Mouse (Mus musculus): Measurements from ENCODE around the gene Vmn1r124.
"Not testable (repeated sequence)": the region's sequence is repeated elsewhere in the genome, so short reads cannot be mapped to it uniquely, and the experiment has no call there.

Vmn1r124 gene

DNA sequence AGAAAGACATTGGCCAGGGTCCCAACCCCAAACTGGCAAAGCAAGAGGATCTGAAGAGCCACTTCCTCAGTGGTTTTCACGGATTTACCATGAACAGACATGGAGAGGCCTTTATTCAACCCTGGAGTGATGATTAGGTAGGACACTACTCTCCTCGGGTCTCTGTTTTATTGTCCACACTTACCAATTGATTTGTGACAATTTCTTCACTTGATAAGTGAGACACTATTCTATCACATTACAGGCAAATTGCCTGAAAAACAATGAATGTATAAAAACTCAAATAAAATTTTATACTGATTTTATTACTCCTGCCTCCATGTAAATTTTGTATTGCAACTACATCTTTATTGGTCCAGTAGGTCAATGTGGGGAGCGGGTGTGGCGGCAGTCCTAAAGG, at the start of gene Vmn1r124:
TSS of gene Vmn1r124 (minus strand) at position 101 of the 400 bp plus-strand sequence.
- not testable (repeated sequence) for DNase-seq (ENCODE audit: low read depth, low spot score)

DNA sequence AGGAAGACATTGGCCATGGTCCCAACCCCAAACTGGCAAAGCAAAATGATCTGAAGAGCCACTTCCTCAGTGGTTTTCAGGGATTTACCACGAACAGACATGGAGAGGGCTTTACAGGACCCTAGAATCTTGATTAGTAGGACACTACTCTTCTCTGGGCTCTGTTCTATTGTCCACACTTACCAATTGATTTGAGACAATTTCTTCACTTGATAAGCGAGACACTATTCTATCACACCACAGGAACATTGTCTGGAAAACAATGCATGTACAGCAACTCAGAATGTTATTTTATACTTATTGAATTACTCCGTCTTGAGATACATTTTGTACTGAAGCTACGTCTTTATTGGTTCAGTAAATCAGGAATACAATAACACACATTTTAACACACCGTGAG, 41.0 kb upstream of the Vmn1r124 start, which contains the start of gene Vmn1r126:
TSS of gene Vmn1r126 (minus strand) at position 101 of the 400 bp plus-strand sequence.
- DNase-seq (ENCODE audit: low read depth, low spot score) = not testable (repeated sequence)

DNA sequence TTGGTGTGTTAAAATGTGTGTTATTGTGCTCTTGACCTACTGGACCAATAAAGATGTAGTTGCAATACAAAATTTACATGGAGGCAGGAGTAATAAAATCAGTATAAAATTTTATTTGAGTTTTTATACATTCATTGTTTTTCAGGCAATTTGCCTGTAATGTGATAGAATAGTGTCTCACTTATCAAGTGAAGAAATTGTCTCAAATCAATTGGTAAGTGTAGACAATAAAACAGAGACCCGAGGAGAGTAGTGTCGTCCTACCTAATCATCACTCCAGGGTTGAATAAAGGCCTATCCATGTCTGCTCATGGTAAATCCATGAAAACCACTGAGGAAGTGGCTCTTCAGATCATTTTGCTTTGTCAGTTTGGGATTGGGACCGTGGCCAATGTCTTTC, 11.5 kb upstream of the Vmn1r124 start, which contains the start of gene Vmn1r125:
TSS of gene Vmn1r125 (plus strand) at position 301 of the 400 bp plus-strand sequence.
- not testable (repeated sequence) for DNase-seq (ENCODE audit: low read depth, low spot score)

All from c-Kit-negative CD71-positive TER-119-positive erythroid progenitor cells, embryonic 14.5 days (primary cell).